Mouse (Mus musculus): ENCODE measurements at regions not wholly inside any gene's neighbourhood (a gene's known extent, or its start where the extent isn't known, plus 50 kb on each side); places are given as distances from the start of the nearest gene placed in this dataset.

DNA sequence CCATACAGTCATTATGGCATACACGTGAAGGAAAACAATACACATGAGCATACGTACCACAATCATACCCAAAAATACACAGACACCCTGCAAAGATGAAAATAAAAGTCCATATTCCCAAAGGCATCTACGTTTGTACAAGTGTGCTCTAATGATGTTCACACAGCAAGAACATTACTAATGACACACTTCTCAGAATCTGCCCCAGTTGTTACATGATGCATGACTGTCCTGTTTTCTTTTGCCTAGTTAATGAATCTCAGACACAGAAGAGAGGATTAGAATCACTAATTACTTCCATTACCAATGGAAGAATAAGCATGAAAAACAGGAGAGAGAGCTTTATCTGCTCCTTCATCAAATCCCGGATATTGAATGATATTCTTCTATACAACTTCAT is 379.6 kb upstream of the Sel1l start:
- TF ChIP-seq CTCF (IDR thresholded peaks at IDR 0.05; ENCODE audit: insufficient read depth, low read length) (no peak), POLR2A (IDR thresholded peaks at IDR 0.05; ENCODE audit: borderline replicate concordance, extremely low read depth, low read depth, low read length) (no peak)

Measured in lung, adult 2 months (tissue).